Mouse (Mus musculus) testis, adult 2 months (tissue): Measurements from ENCODE around the gene Csmd2.

Source experiments
- CTCF ChIP-seq: fragments of 200-500 bp; IDR thresholded peaks from 2 replicates; pipeline ENCODE4 v1.5.1; 2012; ENCODE audit warnings: low read depth, mild to moderate bottlenecking, inconsistent platforms, low read length, moderate library complexity; ENCODE audit not compliant: control insufficient read depth, insufficient read depth, insufficient replicate concordance
- POLR2A ChIP-seq: fragments of 200-500 bp; IDR thresholded peaks from 2 replicates; pipeline ENCODE4 v1.6.1; 2012; ENCODE audit warnings: low read depth, mild to moderate bottlenecking, inconsistent platforms, low read length, moderate library complexity; ENCODE audit not compliant: control insufficient read depth

DNA sequence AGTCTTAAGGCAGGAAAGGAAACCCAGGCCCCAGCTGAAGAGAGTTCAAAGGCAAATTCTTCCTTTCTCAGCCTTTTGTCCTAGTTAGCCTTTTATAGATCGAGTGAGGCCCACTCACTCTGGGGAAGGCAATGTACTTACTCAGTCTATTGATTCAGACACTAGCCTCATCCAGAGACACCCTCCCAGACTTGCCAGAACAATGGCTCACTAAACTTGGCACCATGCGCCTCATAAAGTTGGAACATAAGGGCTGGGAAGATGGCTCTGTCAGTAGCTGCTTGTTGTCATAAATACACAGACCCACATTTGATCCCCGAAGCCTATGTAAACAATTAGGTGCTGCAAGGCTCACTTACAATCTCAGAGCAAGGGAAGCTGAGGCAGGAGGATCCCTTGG lies 104.3 kb downstream of the Csmd2 start:
- TF ChIP-seq POLR2A (no peak), CTCF (no peak)
